Mouse (Mus musculus): ENCODE results near the gene Phlpp2. TPM values are rescaled to one million over a fixed set of nuclear protein-coding genes. Genes with fewer than 3 reads are reported as not detected.

The Phlpp2 gene
- polyA plus RNA-seq, 1 experiment from 2014 or later: 4.4 TPM

DNA sequence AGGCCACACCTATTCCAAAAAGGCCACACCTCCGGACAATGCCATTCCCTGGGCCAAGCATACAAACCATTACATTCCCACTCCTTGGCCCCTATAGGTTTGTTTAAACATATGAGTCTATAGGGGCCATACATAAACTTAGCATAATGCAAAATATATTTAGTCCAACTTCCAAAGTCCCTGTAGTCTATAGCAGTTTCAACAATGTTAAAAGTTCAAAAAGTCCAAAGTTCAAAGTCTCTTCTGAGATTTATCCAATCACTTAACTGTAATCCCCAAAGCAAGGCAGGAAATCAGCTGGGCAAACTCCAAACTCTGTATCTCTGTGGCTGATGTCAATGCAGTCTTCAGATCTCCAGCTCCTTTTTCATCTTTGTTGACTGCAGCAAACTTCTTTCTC is 20.9 kb downstream of the Phlpp2 start:
- WGBS: 96% methylated on average over 1 of the region's 1 CpGs
- Histone ChIP-seq H3K9ac (ENCODE audit: low read length) (no peak overlapping the region), H3K27me3 (ENCODE audit: control insufficient read depth, insufficient read depth, low read length) (no peaks in the 10 kb centered on the region), H3K9me3 (ENCODE audit: control insufficient read depth, low read length) (no peaks in the 10 kb centered on the region), H3K4me3 (ENCODE audit: low read depth, low read length) (no peak overlapping the region), H3K27ac (ENCODE audit: low read depth, low read length) (no peak overlapping the region), H3K36me3 (ENCODE audit: control insufficient read depth, insufficient read depth, low read length) (no peaks in the 10 kb centered on the region; the same call in 1 of the 2 replicates), H3K4me1 (replicated peaks; ENCODE audit: control insufficient read depth, insufficient read depth, low read length) (no peaks in the 10 kb centered on the region), H3K4me2 (ENCODE audit: low read depth, low read length, severe bottlenecking) (no peak overlapping the region)
- DNase-seq (ENCODE audit: low spot score) (no peak), ATAC-seq (replicated peaks; ENCODE audit: low FRiP score) (no peak)

DNA sequence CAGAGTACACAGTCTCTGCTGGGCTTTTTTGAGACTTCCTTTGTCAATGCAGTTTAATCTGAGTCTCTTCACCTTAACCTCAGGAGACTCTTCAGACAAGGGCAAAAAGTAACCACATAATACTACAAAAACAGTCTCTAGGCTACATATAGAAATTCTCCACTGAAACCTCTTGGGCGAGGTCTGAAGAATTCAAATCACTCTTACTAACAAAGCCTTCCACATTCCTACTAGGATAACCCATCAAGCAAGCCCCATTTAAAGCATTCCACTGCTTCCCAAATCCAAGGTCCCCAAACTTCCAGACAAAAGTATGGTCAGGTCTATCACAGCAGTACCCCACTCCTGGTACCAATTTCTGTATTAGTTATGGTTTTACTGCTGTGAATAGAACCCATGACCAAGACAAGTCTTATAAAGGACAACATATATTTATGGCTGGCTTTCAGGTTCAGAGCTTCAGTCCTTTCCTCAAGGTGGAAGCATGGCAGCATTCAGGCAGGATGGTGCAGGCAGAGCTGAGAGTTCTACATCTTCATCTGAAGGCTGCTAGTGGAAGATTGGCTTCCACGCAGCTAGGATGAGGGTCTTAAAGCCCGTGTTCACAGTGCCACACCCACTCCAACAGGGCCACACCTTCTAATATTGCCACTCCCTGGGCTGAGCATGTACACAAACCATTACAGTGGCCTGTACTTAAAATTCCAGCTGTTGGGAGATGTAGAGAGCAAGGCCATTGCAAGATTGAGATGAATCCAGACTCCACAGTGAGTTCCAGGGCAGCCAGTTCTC is 22.6 kb downstream of the Phlpp2 start:
- 92% methylated on average over 3 of the region's 3 CpGs for WGBS
- DNase-seq (ENCODE audit: low spot score): no peak
- H3K27me3 ChIP-seq (ENCODE audit: control insufficient read depth, insufficient read depth, low read length): no peaks in the 10 kb centered on the region
- no peaks in the 10 kb centered on the region for H3K4me1 ChIP-seq (replicated peaks; ENCODE audit: control insufficient read depth, insufficient read depth, low read length)
- H3K9ac ChIP-seq (ENCODE audit: low read length): no peak overlapping the region
- H3K27ac ChIP-seq (ENCODE audit: low read depth, low read length): no peak overlapping the region
- no peaks in the 10 kb centered on the region; the same call in 1 of the 2 replicates for H3K36me3 ChIP-seq (ENCODE audit: control insufficient read depth, insufficient read depth, low read length)
- no peak overlapping the region for H3K4me3 ChIP-seq (ENCODE audit: low read depth, low read length)
- ATAC-seq (replicated peaks; ENCODE audit: low FRiP score): no peak
- no peaks in the 10 kb centered on the region for H3K9me3 ChIP-seq (ENCODE audit: control insufficient read depth, low read length)
- H3K4me2 ChIP-seq (ENCODE audit: low read depth, low read length, severe bottlenecking): no peak overlapping the region

DNA sequence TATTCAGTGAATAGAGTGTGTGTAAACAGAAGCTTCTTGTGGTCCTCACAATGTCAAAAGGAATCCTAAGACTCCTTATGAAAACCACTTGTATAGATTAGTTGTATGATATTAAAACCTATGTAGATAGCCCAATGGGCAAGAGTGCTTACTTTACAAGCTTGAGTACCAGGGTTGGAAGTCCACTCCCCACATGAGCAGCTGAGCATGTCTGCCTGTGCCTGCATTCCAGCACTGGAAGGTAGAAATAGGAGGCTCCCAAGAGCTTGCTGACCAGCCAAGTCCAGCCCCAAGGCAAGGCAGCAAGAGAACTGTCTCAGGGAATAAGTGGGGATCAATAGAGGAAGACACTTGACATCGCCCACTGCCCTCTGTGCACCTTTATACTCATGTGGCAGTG is 26.3 kb downstream of the Phlpp2 start:
- ATAC-seq (replicated peaks; ENCODE audit: low FRiP score): no peak

DNA sequence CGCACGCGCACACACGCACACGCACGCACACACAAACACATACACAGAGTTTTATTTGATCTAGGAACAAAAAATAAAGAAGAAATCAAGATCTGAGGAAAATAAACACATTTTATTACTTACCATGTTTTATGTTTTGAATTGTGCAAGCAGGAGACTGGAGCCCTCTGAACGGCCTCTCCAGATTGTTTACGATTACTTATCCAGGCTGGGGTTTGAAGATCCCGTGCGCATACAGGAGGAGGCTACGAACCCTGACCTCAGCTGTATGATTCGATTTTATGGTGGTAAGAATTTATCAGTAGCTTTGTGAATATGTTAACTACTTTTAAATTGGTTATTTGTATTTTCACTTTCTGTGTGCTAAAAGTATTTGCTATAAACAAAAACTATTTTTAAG is 27.0 kb downstream of the Phlpp2 start:
- Histone ChIP-seq H3K27ac (ENCODE audit: low read depth, low read length) (no peak overlapping the region), H3K27me3 (ENCODE audit: control insufficient read depth, insufficient read depth, low read length) (no peaks in the 10 kb centered on the region), H3K36me3 (ENCODE audit: control insufficient read depth, insufficient read depth, low read length) (no peaks in the 10 kb centered on the region; the same call in 1 of the 2 replicates), H3K4me1 (replicated peaks; ENCODE audit: control insufficient read depth, insufficient read depth, low read length) (no peaks in the 10 kb centered on the region), H3K9me3 (ENCODE audit: control insufficient read depth, low read length) (no peaks in the 10 kb centered on the region), H3K9ac (ENCODE audit: low read length) (no peak overlapping the region), H3K4me3 (ENCODE audit: low read depth, low read length) (no peak overlapping the region), H3K4me2 (ENCODE audit: low read depth, low read length, severe bottlenecking) (no peak overlapping the region)
- ATAC-seq (replicated peaks; ENCODE audit: low FRiP score) (no peak), DNase-seq (ENCODE audit: low spot score) (no peak)
- WGBS: 92% methylated on average over 12 of the region's 12 CpGs

More for the DNA sequence above, 26.3 kb downstream of the Phlpp2 start:
- Histone ChIP-seq H3K4me2 (ENCODE audit: low read depth, low read length, severe bottlenecking) (no peak overlapping the region), H3K4me1 (replicated peaks; ENCODE audit: control insufficient read depth, insufficient read depth, low read length) (no peaks in the 10 kb centered on the region), H3K9ac (ENCODE audit: low read length) (no peak overlapping the region), H3K9me3 (ENCODE audit: control insufficient read depth, low read length) (no peaks in the 10 kb centered on the region), H3K36me3 (ENCODE audit: control insufficient read depth, insufficient read depth, low read length) (no peaks in the 10 kb centered on the region; the same call in 1 of the 2 replicates), H3K27me3 (ENCODE audit: control insufficient read depth, insufficient read depth, low read length) (no peaks in the 10 kb centered on the region), H3K27ac (ENCODE audit: low read depth, low read length) (no peak overlapping the region), H3K4me3 (ENCODE audit: low read depth, low read length) (no peak overlapping the region)
- no peak for DNase-seq (ENCODE audit: low spot score)
- 100% methylated on average over 1 of the region's 1 CpGs for WGBS

DNA sequence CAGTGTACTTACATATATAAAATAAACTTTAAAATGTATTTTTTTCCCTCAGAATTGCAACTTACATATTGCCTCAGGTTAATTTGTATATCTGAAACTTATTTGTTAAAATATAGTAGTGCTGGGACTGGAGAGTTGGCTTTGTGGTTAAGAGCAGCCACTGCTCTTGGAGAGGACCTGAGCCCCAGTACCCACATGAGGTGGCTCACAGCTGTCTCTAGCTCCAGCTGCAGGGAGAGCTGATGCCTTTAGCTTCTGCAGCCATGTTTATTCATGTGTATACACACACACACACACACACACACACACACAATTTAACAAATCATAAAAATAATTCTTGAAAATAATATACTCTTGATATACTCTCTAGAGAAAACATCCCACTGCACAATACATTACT is 34.0 kb downstream of the Phlpp2 start:
- H3K4me2 ChIP-seq (ENCODE audit: low read depth, low read length, severe bottlenecking): no peak overlapping the region
- H3K4me3 ChIP-seq (ENCODE audit: low read depth, low read length): no peak overlapping the region
- no peaks in the 10 kb centered on the region for H3K9me3 ChIP-seq (ENCODE audit: control insufficient read depth, low read length)
- H3K36me3 ChIP-seq (ENCODE audit: control insufficient read depth, insufficient read depth, low read length): no peaks in the 10 kb centered on the region
- no peak overlapping the region for H3K9ac ChIP-seq (ENCODE audit: low read length)
- H3K27ac ChIP-seq (ENCODE audit: low read depth, low read length): no peak overlapping the region
- no peak for DNase-seq (ENCODE audit: low spot score)
- no peaks in the 10 kb centered on the region for H3K4me1 ChIP-seq (replicated peaks; ENCODE audit: control insufficient read depth, insufficient read depth, low read length)
- no peaks in the 10 kb centered on the region for H3K27me3 ChIP-seq (ENCODE audit: control insufficient read depth, insufficient read depth, low read length)
- ATAC-seq (replicated peaks; ENCODE audit: low FRiP score): no peak

DNA sequence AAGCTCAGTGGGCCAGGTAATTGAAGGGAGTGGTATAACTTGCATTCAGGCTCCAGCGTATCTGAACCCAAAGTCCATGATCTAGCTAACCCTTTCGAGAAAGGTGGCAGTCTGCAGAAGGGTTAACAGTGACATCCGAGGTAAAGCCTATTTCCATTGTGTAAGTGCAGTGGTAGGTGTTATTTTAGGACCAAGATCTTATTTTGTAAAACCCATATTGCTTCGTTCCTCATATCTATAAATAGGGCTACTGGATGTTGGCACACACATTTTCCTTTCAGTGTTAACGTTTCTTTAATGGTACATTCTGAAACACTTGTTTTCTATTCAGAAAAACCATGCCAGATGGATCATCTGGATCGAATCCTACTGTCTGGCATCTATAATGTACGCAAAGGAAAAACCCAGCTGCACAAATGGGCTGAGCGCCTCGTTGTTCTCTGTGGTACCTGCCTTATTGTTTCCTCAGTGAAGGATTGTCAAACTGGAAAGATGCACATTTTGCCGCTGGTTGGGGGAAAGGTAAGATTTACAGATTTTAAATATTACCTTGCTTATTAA is 35.6 kb downstream of the Phlpp2 start:
- H3K27me3 ChIP-seq (ENCODE audit: control insufficient read depth, insufficient read depth, low read length): no peaks in the 10 kb centered on the region
- no peak overlapping the region for H3K4me2 ChIP-seq (ENCODE audit: low read depth, low read length, severe bottlenecking)
- 93% methylated on average over 10 of the region's 10 CpGs for WGBS
- no peaks in the 10 kb centered on the region; the same call in 1 of the 2 replicates for H3K36me3 ChIP-seq (ENCODE audit: control insufficient read depth, insufficient read depth, low read length)
- DNase-seq (ENCODE audit: low spot score) (no peak), ATAC-seq (replicated peaks; ENCODE audit: low FRiP score) (no peak)
- no peak overlapping the region for H3K9ac ChIP-seq (ENCODE audit: low read length)
- H3K9me3 ChIP-seq (ENCODE audit: control insufficient read depth, low read length): no peaks in the 10 kb centered on the region
- H3K27ac ChIP-seq (ENCODE audit: low read depth, low read length): no peak overlapping the region
- H3K4me3 ChIP-seq (ENCODE audit: low read depth, low read length): no peak overlapping the region
- H3K4me1 ChIP-seq (replicated peaks; ENCODE audit: control insufficient read depth, insufficient read depth, low read length): no peaks in the 10 kb centered on the region

DNA sequence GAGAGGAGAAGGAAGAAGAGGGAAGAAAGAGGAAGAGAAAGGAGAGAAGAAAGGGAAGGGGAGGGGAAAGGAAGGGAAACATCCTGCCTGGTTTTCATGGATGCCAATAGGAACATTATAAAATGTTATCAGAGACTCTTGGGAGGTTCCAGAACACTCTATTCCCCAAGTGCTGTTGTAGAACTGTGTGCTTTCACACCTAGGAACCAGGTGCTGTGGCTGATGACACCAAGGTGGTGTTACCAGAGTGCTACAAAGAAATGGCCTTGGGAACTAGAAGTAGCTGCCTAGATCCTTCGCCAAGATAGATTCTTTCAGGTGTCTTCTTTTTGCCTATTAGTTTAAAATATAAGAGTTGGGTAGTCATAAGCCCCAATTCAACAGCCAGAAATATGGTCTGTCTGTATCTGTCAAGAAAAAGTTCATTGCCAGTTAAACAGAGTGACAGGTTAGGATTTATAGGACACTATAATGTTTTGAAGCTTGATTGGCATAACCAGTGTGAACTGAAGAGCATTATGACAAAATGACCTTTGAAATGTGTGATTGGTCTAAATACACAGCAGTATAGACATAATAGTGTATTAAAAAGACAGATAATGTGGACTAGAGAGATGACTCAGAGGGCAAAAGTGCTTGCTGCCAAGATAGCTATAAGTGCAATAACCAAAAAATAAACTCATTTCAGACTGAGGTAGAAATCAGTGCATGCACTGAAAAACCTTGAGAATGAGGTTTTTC is 36.8 kb downstream of the Phlpp2 start:
- 93% methylated on average over 1 of the region's 1 CpGs for WGBS
- DNase-seq (ENCODE audit: low spot score) (no peak), ATAC-seq (replicated peaks; ENCODE audit: low FRiP score) (no peak)
- no peak overlapping the region for H3K4me2 ChIP-seq (ENCODE audit: low read depth, low read length, severe bottlenecking)
- H3K9me3 ChIP-seq (ENCODE audit: control insufficient read depth, low read length): no peaks in the 10 kb centered on the region
- H3K4me1 ChIP-seq (replicated peaks; ENCODE audit: control insufficient read depth, insufficient read depth, low read length): no peaks in the 10 kb centered on the region
- no peaks in the 10 kb centered on the region for H3K27me3 ChIP-seq (ENCODE audit: control insufficient read depth, insufficient read depth, low read length)
- no peaks in the 10 kb centered on the region; the same call in 1 of the 2 replicates for H3K36me3 ChIP-seq (ENCODE audit: control insufficient read depth, insufficient read depth, low read length)
- H3K27ac ChIP-seq (ENCODE audit: low read depth, low read length): no peak overlapping the region
- no peak overlapping the region for H3K9ac ChIP-seq (ENCODE audit: low read length)
- no peak overlapping the region for H3K4me3 ChIP-seq (ENCODE audit: low read depth, low read length)

DNA sequence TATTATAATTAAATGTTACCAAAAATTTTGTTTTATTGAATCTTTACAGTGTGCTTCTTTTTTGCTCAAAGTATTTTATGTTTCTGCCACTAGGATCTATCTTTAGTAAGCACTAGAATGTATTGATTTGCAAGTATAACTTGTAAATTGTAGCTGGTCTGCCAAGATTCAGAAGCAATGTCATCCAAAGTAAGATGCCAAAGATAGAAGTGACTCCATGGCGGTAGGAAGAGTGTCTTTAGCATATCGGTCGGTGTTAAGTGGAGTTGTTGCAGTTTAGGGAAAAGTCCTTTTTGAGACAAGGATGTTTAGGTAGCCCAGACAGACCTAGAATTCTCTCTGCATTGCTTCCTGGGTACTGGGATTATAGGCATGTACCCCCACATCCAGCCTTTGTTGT is 38.6 kb downstream of the Phlpp2 start:
- WGBS: 96% methylated on average over 3 of the region's 3 CpGs

More for the DNA sequence above, 38.6 kb downstream of the Phlpp2 start:
- no peak for ATAC-seq (replicated peaks; ENCODE audit: low FRiP score)
- no peak overlapping the region for H3K9ac ChIP-seq (ENCODE audit: low read length)
- H3K4me2 ChIP-seq (ENCODE audit: low read depth, low read length, severe bottlenecking): no peak overlapping the region
- DNase-seq (ENCODE audit: low spot score): no peak
- H3K36me3 ChIP-seq (ENCODE audit: control insufficient read depth, insufficient read depth, low read length): no peaks in the 10 kb centered on the region; the same call in 1 of the 2 replicates
- H3K27ac ChIP-seq (ENCODE audit: low read depth, low read length): no peak overlapping the region
- no peak overlapping the region for H3K4me3 ChIP-seq (ENCODE audit: low read depth, low read length)
- H3K4me1 ChIP-seq (replicated peaks; ENCODE audit: control insufficient read depth, insufficient read depth, low read length): no peaks in the 10 kb centered on the region
- H3K27me3 ChIP-seq (ENCODE audit: control insufficient read depth, insufficient read depth, low read length): no peaks in the 10 kb centered on the region
- H3K9me3 ChIP-seq (ENCODE audit: control insufficient read depth, low read length): no peaks in the 10 kb centered on the region
